Mouse (Mus musculus) cortical plate, adult 2 months (tissue): ENCODE results near the gene Entpd6. TPM values are rescaled to one million over a fixed set of nuclear protein-coding genes. Genes with fewer than 3 reads are reported as not detected.

Experiments used
- H3K27ac ChIP-seq: fragments of 200-500 bp; 2 replicates; pipeline ENCODE4 v1.5.1; 2012; ENCODE audit warnings: low read length, control low read depth, inconsistent platforms; ENCODE audit not compliant: insufficient read depth
- H3K4me1 ChIP-seq: fragments of 200-500 bp; 2 replicates; pipeline ENCODE4 v1.6.1; 2011; ENCODE audit warnings: low read length; ENCODE audit not compliant: control insufficient read depth, insufficient read depth
- H3K4me3 ChIP-seq: fragments of 200-500 bp; 2 replicates; pipeline ENCODE4 v1.5.1; 2011; ENCODE audit warnings: mild to moderate bottlenecking, low read length, control low read depth; ENCODE audit not compliant: insufficient read depth
- CTCF ChIP-seq: fragments of 200-500 bp; IDR thresholded peaks from 2 replicates; pipeline ENCODE4 v1.5.1; 2011; ENCODE audit warnings: mild to moderate bottlenecking, control low read depth, low read length; ENCODE audit not compliant: insufficient read depth; ENCODE audit errors: extremely low read depth
- POLR2A ChIP-seq: fragments of 200-500 bp; IDR thresholded peaks from 2 replicates; pipeline ENCODE4 v1.6.1; 2011; ENCODE audit warnings: mild to moderate bottlenecking, low read length, control low read depth; ENCODE audit not compliant: insufficient read depth; ENCODE audit errors: extremely low read depth
- polyA plus RNA-seq: library from polyadenylated mRNA; depleted of rRNA; stranded (reverse); fragments of >200 nt; gene quantifications from 2 replicates; pipeline ENCODE4 v1.2.3, GENCODE M21; 2012; rRNA removed

Gene Entpd6
- polyA plus RNA-seq, 1 experiment: 56.2 TPM

DNA sequence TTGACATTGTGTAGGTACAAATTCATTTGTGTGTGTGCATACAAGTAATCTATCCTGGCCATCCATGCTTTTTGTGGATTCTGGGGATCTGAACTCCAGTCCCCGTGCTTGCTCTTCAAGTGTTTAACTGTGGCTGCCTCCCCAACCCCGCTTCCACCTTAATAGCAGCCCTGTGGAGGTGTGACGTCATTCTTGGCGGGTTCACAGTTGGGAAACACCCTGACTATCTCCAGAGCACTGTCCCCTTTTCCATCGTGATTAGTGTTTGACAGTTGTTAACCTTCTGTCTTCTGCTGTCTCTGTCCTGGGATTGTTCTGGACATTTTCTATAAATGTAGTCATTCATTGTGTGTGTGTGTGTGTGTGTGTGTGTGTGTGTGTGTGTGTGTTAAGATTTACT is 61.8 kb downstream of the Entpd6 start:
- no peak overlapping the region for H3K4me3 ChIP-seq
- TF ChIP-seq CTCF (no peak), POLR2A (no peak)
- no peaks in the 10 kb centered on the region for H3K4me1 ChIP-seq
- no peak overlapping the region for H3K27ac ChIP-seq

- Histone ChIP-seq H3K27ac (no peak overlapping the region), H3K4me3 (no peak overlapping the region), H3K4me1 (peaks cover 2% of the 10 kb centered on the region)
- TF ChIP-seq CTCF (no peak), POLR2A (no peak)
Measured at GRCm38 (mm10) chr2:150812816-150813215, 64.0 kb downstream of the Entpd6 start.

- H3K4me3 ChIP-seq: no peak overlapping the region
- peaks cover 2% of the 10 kb centered on the region for H3K4me1 ChIP-seq
- no peak overlapping the region for H3K27ac ChIP-seq
- TF ChIP-seq POLR2A (no peak), CTCF (no peak)
Measured at GRCm38 (mm10) chr2:150816676-150817402, 68.0 kb downstream of the Entpd6 start.

GRCm38 (mm10) chr2:150818742-150819141 is 69.9 kb downstream of the Entpd6 start:
- H3K4me3 ChIP-seq: no peak overlapping the region
- peaks cover 2% of the 10 kb centered on the region for H3K4me1 ChIP-seq
- no peak overlapping the region for H3K27ac ChIP-seq
- no peak for TF ChIP-seq CTCF
- TF ChIP-seq POLR2A: no peak

DNA sequence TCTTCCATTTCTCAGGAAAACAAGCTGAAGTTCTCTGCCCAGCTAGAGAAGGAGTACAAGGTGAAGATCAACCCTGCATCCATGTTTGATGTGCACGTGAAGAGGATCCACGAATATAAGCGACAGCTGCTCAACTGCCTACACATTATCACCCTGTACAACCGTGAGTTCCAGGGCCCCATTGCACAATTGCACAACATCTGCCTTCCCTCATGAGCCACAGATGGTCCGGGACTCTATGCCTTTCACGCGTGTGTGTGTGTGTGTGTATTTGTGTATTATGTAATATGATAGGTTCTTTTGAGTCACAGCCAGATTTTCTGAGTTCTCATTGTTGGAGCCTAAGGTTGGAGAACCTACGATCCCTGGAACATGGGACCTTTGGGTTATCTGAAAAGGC is 71.9 kb downstream of the Entpd6 start:
- TF ChIP-seq CTCF (no peak), POLR2A (no peak)
- Histone ChIP-seq H3K27ac (no peak overlapping the region), H3K4me1 (peaks cover 2% of the 10 kb centered on the region), H3K4me3 (no peak overlapping the region)

Other genes with a start within 250 kb of the Entpd6 start
- gene Cst7, start 178.6 kb upstream of the Entpd6 start, polyA plus RNA-seq: 0.21 and 0.42 TPM in 2 replicates
- gene Apmap, start 140.5 kb upstream of the Entpd6 start, polyA plus RNA-seq: 59.1 and 66.9 TPM in 2 replicates
- 27.2 and 28.8 TPM in 2 replicates for gene Acss1, start 80.5 kb upstream of the Entpd6 start, polyA plus RNA-seq
- 0.13 and 0.27 TPM in 2 replicates for gene Vsx1, start 59.7 kb upstream of the Entpd6 start, polyA plus RNA-seq
- 131 and 133 TPM in 2 replicates for gene Pygb, start 37.7 kb downstream of the Entpd6 start, polyA plus RNA-seq
- gene Abhd12, start 155.7 kb downstream of the Entpd6 start, polyA plus RNA-seq: 352 and 361 TPM in 2 replicates
- 1.6 and 1.9 TPM in 2 replicates for gene Gins1, start 156.4 kb downstream of the Entpd6 start, polyA plus RNA-seq